Mouse (Mus musculus): ENCODE results near the gene Syne2. TPM values are rescaled to one million over a fixed set of nuclear protein-coding genes. Genes with fewer than 3 reads are reported as not detected.
A peak's percentile ranks its signal among the peaks of the same experiment; 100 is the strongest.
"Not testable (repeated sequence)": the region's sequence is repeated elsewhere in the genome, so short reads cannot be mapped to it uniquely, and the experiment has no call there.

Gene Syne2
- polyA plus RNA-seq, 1 experiment from 2014 or later = 63.6 TPM

GRCm38 (mm10) chr12:76133081-76133480 is 315.1 kb downstream of the Syne2 start:
- not testable (repeated sequence) for H3K36me3 ChIP-seq (ENCODE audit: control insufficient read depth, insufficient read depth, low read length); H3K4me3 ChIP-seq (ENCODE audit: low read depth, low read length); H3K27ac ChIP-seq (ENCODE audit: low read length); H3K9me3 ChIP-seq (ENCODE audit: control insufficient read depth, low read depth, low read length); H3K27me3 ChIP-seq (ENCODE audit: control insufficient read depth, insufficient read depth, low read length); H3K4me2 ChIP-seq (replicated peaks; ENCODE audit: low read depth, low read length); H3K9ac ChIP-seq (replicated peaks; ENCODE audit: low read depth, low read length); H3K4me1 ChIP-seq (ENCODE audit: control insufficient read depth, insufficient read depth, low read length); ATAC-seq (ENCODE audit: insufficient number of reproducible peaks, insufficient read depth, low FRiP score, low read depth)
- 82% methylated on average over 9 of the region's 9 CpGs for WGBS

- H3K36me3 ChIP-seq (ENCODE audit: control insufficient read depth, insufficient read depth, low read length) = no peaks in the 10 kb centered on the region
- H3K27ac ChIP-seq (ENCODE audit: low read length) = no peak overlapping the region
- H3K4me1 ChIP-seq (ENCODE audit: control insufficient read depth, insufficient read depth, low read length) = no peaks in the 10 kb centered on the region
- no peaks in the 10 kb centered on the region for H3K27me3 ChIP-seq (ENCODE audit: control insufficient read depth, insufficient read depth, low read length)
- H3K4me3 ChIP-seq (ENCODE audit: low read depth, low read length) = no peak overlapping the region
- no peak overlapping the region for H3K9ac ChIP-seq (replicated peaks; ENCODE audit: low read depth, low read length)
- no peak overlapping the region for H3K4me2 ChIP-seq (replicated peaks; ENCODE audit: low read depth, low read length)
- WGBS = 53% methylated on average over 6 of the region's 6 CpGs
- H3K9me3 ChIP-seq (ENCODE audit: control insufficient read depth, low read depth, low read length) = no peaks in the 10 kb centered on the region
- ATAC-seq (ENCODE audit: insufficient number of reproducible peaks, insufficient read depth, low FRiP score, low read depth) = no peak
These were observed 318.8 kb downstream of the Syne2 start for GRCm38 (mm10) chr12:76136701-76137100.

GRCm38 (mm10) chr12:76152389-76152788 is 334.5 kb downstream of the Syne2 start:
- WGBS = 11% methylated on average over 30 of the region's 30 CpGs
- Histone ChIP-seq H3K4me2 (replicated peaks; ENCODE audit: low read depth, low read length) (peak overlapping the region; percentile 49), H3K4me3 (ENCODE audit: low read depth, low read length) (peak overlapping the region; percentile 22; the same call in 1 of the 2 replicates)
- H3K27me3 ChIP-seq (ENCODE audit: control insufficient read depth, insufficient read depth, low read length); H3K9ac ChIP-seq (replicated peaks; ENCODE audit: low read depth, low read length); H3K4me1 ChIP-seq (ENCODE audit: control insufficient read depth, insufficient read depth, low read length); H3K27ac ChIP-seq (ENCODE audit: low read length); ATAC-seq (ENCODE audit: insufficient number of reproducible peaks, insufficient read depth, low FRiP score, low read depth); H3K36me3 ChIP-seq (ENCODE audit: control insufficient read depth, insufficient read depth, low read length); H3K9me3 ChIP-seq (ENCODE audit: control insufficient read depth, low read depth, low read length): not testable (repeated sequence)

Small RNA genes lying within 50 kb of the gene (microRNA-seq; reads per million reads assigned to microRNA genes)
- gene Mir5101 = 3.9 reads per million, percentile 9 among the genes with 10 or more reads in this experiment

Other genes with a start within 250 kb of the Syne2 start
- 17.2 and 17.5 TPM in 2 replicates for gene Ppp2r5e, start 221.9 kb upstream of the Syne2 start, polyA plus RNA-seq (2014; fragmentation: Nextera tagmentation; extraction: Ambion mirVana)
- 12.7 and 15.3 TPM in 2 replicates for gene Wdr89, start 148.6 kb upstream of the Syne2 start, polyA plus RNA-seq (2014; fragmentation: Nextera tagmentation; extraction: Ambion mirVana)
- gene Sgpp1, start 82.4 kb upstream of the Syne2 start, polyA plus RNA-seq (2014; fragmentation: Nextera tagmentation; extraction: Ambion mirVana) = 19.6 and 23.5 TPM in 2 replicates

All from stomach, embryonic 14.5 days (tissue).